Mouse (Mus musculus): ENCODE measurements around the gene Gm20605.

Gene Gm20605

DNA sequence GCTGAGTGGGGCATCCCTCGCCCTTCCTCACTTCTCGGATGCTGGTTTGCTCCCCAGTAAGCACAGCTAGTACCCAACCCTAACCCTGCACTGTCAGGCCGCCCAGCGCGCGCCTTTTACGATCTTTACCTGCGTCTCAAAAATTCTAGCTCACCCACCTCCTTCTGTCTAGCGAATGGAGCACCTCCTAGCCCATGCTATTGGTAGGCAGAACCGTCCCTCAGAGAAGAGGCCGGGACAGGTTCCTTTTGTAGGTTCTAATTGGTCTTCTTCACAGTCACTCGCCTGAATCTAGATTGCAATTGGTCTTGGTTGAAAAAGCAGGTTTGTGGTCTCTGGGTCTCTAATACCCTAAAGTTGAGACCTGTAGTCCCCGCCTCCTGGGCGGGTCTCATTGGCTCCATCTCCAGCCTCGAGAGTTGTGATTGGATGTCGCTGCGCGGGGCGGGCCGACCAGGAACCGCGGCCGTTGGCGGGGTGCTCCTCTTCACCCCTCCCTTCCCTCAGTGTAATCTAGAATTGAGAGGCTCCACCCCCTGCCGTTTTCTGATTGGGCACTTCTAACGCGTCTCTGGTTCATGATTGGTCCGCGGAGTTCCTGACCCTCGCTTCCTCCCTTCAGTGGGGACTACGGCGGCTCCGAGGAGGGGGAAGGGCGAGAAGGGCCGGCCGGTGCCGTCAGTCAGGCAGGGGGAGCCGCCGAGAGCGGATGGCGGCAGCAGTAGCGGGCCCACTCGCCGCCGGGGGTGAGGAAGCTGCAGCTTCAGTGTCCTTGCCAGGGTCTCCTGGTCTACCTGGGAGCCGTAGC lies at the start of gene Gm20605, which contains the start of the genes Fbxo24 and Lrch4:
Gene Gm20605, plus strand, starts transcription at position 678 of the 808 bp plus-strand sequence.
Gene Fbxo24, minus strand, starts transcription at position 505 of the 808 bp plus-strand sequence.
Gene Lrch4, plus strand, starts transcription at position 624 of the 808 bp plus-strand sequence.
- DNase-seq (ENCODE audit: low spot score in 2 of 2) = peak; percentile 95 to 97

DNA sequence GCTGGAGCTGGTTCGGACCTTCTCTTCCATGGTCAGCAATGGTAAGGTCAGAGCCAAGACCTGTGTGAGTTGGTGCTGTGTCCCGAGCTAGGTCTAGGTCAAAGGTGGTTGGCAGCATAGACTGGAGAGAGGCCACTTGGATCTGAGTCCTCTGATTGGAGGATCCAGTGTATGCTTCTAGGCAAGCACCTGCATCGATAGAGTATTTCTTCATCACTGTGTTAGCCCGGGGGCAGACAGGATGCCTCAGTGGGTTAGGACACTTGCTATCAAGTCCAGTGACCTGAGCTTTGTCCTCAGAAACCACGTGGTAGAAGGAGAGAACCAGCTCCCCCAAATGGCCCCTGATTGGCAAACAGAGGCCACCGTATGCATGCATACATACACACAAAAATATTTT lies 48.7 kb upstream of the Gm20605 start:
- DNase-seq (ENCODE audit: low spot score in 2 of 2) = no peak

DNA sequence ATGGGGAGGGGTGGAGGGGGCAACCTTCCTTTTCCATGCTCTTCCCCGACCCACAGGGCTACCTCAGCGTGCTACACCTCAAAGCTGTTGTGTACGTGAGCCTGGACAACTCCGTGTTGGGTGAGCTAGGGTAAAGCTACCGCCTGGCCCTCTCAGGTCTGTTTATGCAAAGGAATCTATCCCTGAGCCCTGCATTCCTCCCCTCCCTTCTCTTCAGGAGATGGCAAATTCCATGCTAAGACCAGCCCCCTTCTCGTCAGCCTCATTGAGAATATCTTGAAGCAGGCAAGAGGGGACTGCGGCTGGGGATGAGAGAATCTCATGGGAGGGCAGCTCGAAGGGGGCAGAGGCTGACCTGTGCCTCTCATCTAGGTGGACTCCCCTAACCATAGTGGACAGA lies 46.3 kb upstream of the Gm20605 start:
- no peak for DNase-seq (ENCODE audit: low spot score in 2 of 2)

DNA sequence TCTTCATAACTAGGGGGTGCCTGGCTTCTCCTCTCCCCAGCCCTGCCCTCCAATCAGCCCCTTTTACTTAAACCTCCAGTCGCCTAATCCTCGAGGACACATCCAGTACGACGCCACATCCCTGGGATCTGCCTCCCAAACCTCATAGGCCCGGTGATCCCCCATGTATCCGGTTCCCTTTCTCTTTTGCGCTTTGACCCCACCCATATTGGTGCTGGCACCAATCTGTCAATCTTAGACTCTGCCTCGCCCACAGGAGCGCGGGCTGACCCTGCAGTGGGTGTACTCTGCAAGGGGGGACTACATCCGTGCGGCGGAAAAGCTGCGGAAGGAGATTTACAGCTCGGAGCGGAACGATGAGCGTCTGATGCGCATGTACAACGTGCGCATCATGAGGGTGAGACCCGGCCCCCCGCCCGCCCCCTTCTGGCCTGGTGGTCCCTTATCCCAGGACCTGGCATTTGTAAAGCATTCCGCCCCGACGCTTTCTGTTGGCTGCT lies 45.3 kb upstream of the Gm20605 start:
- DNase-seq (ENCODE audit: low spot score in 2 of 2) = no peak

DNA sequence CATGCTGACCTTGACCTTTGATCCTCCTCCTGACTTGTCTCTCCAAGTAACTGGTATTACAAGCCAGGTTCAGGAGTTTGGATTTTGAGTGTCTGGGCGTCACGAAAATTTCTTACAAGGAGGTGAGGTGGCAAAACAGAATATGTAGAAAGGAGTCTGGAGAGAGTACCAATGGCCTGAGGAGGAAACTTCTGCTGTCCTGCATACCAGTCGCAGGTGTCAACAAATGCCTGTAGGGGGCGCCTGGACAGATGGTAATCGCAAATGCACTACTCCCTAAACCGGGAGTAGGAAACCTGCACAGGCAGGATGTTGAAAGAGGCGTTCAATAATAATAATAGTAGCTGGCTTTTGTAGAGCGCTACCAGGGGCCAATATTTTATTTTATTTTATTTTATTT lies 44.0 kb upstream of the Gm20605 start:
- peak; percentile 52 to 65 for DNase-seq (ENCODE audit: low spot score in 2 of 2)

DNA sequence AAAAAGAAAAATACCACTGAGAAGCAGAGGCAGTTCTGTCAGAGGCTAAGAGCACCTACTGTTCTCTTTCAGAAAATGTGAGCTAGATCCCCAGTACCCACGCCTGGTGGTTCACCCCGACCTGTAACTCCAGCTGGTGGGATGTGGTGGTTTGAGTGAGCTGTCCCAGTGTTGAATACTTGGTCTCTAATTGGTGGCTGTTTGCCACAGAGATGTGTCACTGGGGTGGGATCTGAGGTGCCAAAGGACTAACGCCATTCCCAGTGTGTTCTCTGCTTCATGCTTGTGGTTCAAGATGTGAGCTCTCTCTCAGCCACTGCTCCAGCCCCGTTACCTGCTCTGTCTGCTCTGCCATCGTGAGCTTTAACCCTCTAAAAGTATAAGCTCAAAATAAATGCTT lies 38.5 kb upstream of the Gm20605 start:
- no peak for DNase-seq (ENCODE audit: low spot score in 2 of 2)

DNA sequence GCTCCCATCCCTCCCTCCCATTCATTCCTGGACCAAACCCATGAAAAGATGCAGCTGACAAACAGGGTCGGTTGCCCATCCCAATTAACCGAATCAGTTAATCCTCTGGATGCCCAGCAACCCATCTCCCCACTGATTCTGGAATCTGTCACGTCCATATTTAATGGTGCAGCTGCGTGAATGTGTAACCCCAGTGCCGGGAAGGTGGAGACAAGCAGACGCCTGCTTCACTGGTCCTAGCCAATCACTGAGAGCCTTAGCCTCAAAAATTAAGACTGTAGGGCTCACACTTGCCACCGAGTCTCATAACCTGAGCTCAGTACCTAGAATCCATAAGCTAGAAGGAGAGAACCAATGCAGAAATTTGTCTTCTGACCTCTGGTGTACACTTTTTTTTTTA lies 33.1 kb upstream of the Gm20605 start:
- DNase-seq (ENCODE audit: low spot score in 2 of 2) = no peak

DNA sequence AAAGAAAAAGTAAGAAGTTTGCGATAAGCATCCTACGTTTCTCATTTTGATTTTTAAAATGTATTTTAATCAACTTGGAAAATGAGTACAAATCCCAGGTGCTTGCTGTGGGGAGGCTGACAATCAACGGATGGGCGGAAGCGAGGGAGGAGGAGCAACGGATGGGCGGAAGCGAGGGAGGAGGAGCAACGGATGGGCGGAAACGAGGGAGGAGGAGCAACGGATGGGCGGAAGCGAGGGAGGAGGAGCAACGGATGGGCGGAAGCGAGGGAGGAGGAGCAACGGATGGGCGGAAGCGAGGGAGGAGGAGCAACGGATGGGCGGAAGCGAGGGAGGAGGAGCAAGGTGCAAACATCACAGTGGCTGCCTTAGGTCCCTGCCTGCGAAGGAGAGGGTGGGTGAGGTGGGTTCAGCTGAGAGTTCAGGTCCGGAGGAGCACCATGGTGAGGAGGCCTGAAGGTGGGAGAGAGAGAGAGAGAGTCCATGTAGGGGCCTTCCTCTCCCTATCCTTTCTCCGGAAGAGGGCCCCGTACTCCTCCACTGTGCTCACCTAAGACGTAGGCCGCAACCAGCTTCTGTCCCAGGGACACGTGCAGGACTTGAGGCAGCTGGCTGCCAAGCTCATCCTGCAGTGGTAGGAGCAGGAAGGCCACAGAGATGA lies 32.2 kb upstream of the Gm20605 start:
- DNase-seq (ENCODE audit: low spot score in 2 of 2) = no peak

DNA sequence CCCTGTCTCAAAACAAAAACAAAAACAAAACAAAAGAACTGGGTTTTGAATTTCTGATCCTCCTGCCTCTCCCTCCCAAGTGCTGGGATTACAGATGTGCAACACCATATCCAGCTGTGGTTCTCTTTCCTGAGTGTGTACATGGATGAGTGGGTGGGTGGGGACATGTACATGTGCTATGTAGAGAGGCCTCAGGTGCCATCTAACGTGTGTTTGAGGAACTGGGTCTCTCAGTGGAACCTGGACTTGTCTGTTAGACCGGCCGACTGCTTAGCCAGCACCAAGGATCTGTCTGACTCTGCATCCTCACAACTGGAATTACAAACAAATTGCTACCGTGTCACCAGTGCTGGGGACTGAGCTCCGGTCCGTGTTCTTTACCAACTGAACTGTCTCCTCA lies 31.4 kb upstream of the Gm20605 start:
- DNase-seq (ENCODE audit: low spot score in 2 of 2) = no peak

DNA sequence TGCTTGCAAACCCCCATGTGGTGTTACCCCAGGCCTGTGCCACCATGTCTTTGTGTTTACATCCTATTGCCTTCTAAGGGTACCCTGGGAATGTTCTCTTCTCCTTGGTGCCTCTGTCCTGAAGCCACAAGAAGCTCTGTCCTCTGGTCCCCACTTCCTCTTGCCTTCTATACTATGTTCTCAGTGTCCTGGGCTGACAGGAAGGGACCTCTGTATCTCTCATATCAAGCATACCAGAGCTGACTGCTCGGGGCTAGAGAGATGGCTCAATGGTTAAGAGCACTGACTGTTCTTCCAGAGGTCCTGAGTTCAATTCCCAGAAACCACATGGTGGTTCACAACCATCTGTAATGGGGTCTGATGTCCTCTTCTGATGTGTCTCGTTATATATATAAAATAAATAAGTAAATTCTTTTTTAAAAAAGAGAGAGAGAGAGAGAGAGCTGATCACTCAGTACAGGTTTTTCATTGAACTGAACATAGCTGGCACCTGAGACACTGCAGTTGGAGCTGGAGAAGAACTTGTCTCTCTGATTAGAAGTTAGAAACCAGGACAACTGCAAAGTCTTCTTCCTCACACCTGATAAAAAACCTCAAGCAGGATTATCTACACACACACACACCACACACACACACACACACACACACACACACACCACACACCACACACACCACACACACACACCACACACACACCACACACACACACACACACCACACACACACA lies 30.7 kb upstream of the Gm20605 start:
- no peak for DNase-seq (ENCODE audit: low spot score in 2 of 2)

DNA sequence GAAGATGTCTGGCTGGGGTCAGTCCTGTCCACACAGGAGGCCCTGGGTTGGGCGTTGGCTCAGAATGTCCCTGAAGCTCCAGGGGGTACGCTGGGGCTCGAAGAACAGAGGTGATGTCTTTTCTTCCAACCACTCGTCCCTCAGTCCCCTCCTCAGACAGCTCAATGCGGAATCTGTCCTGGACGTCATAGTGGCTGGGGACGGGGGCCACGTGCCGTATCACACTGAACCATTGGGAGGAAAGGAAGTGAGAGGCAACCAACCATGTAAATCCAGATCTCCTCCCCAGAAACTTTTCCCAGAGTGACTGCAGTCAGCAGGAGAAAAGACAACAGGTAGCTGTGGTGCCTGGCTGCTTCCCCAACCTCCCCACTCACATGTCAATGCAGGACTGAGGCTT lies 29.4 kb upstream of the Gm20605 start:
- DNase-seq (ENCODE audit: low spot score in 2 of 2) = no peak

DNA sequence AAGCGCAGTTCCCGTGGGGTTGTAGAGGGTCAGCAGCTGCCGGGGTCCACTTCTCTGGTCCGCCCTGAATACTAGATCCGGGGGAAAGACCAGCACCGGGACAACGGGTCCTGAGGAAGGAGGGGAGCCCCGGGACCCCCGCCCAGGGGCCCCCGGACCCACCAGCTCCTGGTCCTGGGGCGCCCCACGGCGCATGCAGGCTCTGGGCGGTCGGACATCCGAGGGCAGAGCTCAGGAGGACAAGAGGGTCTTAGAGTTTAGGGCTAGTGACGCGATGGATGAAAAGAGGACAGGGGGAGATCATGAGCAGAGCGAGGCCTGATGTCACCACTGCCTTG lies 28.7 kb upstream of the Gm20605 start:
- DNase-seq (ENCODE audit: low spot score in 2 of 2) = no peak

DNA sequence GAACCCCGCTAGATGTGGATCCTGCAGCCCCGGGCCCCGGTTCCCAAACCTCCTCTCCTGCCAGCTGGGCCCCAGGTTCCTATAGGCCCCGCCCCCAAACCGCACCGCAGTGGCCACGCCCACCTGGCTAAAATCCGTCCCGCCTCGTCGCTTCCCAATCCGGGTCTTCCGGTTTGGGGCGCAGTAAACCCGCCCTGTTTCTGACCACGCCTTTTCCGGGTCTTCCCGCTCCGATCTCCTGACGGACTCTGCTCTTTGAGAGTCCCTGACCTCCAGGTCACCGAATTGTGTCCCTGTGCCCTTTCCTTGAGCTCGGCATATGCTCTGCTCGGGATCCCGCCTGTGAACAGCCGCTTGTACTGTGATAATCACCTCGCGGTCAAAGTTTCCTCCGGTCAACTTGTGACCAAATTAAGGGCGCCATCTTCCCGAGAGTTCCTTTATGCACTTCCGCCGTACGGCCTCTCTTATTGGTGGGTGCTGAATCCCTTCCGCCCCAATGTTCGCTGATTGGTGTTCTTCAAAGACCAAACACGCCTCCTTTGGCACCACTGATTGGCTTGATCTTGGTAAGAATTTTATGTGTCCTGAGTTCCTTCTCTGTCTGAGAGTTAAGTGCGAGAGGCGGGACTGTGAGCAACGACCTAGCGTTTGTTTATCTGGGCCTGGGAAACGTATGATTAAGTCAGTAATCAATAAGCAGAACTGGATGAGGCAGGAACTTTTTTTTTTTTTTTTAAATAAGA lies 28.2 kb upstream of the Gm20605 start, which contains the start of gene Mospd3:
Gene Mospd3, minus strand, starts transcription at position 440 of the 746 bp plus-strand sequence.
- peak; percentile 97 for DNase-seq (ENCODE audit: low spot score in 2 of 2)

DNA sequence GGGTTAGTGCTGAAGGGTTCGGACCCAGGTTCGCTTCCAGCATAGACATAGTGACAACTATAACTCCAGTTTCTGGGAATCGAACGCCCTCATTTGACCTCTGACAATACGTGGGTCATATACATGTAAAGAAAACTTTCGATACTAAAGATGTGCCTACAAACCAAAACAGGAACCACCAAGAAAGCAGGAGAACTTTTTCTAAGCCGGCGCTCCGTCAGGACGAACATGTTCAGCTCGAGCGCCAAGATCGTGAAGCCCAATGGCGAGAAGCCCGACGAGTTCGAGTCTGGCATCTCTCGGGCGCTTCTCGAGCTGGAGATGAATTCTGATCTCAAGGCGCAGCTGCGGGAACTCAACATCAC lies 27.6 kb upstream of the Gm20605 start:
- no peak for DNase-seq (ENCODE audit: low spot score in 2 of 2)

DNA sequence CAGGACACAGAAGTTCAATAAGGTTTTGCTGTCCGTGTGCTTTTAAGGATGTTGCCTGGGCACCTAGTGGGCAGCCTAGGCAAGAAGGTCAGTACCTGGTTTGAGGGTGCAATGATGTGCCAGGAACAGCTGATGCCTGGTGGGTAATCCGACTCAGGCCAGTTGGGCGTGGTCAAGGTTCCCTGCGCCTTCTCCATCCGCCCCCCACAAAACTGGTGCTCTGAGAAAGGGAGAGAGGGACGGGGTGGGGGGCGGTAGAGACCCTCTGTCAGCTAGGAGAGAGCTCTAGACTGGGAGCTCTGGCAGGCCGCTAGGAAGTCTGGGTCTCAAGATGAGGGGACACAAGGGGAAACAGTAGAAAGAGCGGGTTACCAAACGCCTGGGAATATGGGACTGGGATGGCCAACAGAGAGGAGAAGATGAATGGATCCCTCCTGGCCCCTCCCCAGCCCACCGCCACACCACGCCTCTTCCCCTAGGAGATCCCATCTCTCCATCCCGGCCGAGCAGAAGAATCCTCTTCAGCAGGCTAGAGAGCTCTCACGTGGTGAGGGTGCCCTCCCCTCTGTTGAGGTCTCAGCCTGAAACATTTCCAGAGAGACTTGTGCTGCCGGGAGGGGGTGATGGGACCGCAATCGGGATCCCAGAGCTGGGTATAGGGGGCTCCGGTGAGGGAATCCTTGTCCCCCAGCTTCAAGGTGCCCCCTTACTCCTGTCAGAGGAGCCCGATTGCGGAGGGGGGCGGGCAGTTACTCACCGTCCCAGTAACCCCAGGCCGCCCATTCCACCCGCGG lies 20.9 kb upstream of the Gm20605 start:
- no peak for DNase-seq (ENCODE audit: low spot score in 2 of 2)

DNA sequence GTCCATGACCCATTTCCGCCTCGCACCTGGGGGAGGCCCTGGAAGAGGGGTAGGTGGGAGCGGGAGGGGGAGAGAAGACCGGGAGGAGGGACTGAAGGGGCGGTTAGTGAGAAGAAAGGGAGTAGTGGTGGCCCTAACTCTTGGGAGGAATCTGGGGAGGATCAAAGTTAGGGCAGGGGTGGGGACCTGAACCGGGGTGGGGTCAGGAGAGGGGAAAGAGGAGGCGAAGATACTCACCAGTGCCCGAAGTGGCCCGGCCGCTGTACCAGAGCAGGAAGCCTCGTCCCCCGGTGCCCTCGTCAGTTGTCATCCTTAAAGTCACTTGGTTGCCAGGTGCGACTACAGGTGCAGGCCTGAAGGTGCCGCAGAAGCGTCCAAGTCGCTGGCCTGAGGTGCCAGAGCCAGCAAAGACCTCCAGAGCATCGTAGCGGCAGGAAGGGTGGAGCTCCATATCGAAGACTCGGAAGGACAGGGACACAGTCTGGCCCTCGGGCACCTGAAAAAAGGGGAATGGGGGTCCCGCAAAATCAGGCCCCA lies 20.3 kb upstream of the Gm20605 start:
- no peak for DNase-seq (ENCODE audit: low spot score in 2 of 2)

DNA sequence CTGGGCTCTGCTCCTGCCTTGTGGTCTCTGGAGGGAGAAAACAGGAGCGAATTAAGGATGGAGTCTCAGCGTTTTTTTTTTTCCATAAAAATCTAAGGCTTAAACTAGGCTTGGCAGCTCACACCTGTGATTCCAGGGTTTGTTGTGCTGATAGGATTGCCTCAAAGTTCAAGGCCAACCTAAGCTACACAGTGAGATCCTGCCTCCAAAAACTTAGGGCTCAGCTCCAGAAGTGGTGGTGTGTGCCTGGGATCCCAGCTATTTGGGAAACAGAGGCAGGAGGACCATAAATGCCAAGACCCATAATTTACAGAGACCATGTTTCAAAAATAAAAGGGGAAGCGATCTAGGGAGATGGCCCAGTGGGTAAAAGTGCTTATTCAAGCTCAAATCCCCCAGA lies 19.7 kb upstream of the Gm20605 start:
- no peak for DNase-seq (ENCODE audit: low spot score in 2 of 2)

DNA sequence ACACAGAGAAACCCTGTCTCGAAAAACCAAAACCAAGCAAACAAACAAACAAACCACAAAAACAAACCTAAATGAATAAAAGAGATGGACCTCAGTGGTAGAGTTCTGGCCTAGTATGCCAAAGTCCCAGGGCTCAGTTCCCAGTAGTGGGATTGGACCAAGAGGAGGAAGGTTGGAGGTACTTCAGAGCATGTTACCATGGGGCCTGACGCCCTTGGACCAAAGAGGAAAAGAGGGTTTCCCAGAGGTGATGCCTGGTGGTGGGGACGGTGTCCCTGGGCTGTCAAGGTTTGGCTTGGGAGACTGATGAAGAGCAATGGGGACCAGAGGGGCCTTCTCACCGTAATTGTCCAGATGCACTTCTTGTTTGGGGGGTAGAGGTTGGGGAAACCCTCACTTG lies 18.9 kb upstream of the Gm20605 start:
- no peak for DNase-seq (ENCODE audit: low spot score in 2 of 2)

DNA sequence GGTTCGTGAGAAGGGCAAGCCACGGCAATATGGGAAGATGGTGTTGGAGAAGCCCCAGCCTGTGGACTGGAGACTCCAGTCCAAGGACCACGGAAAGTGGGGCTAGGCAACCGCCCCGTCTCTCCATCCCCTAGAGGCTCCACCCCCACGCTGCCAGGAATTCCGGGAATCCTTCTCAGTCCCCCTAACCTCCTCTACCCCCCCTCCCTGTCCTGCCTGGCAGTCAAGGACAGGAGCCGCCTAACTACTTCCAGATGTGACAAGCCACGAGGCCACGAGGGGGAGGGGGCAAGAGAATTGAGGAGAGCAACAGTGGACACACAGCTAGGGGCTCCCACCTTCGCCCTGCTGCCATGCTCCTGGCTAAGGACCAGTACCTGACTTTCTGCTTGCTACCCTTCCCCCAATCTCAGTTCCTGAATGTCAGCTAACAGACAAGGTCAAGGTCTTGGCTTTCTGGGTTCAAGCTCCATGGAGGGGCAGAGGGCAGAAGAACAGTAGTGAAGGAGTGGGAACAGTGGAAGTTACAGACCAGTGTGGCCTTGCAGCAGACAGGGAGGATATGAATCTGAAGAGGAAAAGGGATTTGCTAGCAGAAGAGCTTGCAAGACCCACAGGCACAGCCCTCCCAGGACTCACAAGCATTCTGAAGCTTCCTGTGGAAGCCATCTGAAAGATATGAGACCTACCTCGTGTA lies 18.3 kb upstream of the Gm20605 start:
- no peak for DNase-seq (ENCODE audit: low spot score in 2 of 2)

DNA sequence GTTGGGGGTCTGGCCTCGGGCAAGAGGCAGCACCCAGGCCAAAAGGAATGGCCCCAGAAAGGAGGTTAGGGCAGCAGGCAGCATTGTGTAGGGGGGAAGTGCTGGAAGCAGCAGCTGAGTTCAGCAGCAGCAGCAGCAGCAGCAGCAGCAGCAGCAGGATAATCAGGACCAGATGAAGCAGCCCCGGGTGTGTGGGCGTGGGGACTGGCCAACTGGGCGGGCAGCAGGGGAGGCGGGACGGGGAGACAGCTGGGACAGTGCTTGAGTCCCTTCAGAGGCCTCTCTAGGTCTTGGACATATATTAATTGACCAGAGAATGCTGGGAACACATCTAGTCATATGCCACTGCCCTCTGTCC lies 17.8 kb upstream of the Gm20605 start:
- no peak for DNase-seq (ENCODE audit: low spot score in 2 of 2)
